Mouse (Mus musculus) frontal cortex, adult (tissue): Measurements from ENCODE around the gene Sgo2a.
A peak's percentile ranks its signal among the peaks of the same experiment; 100 is the strongest.
"Not testable (repeated sequence)": the region's sequence is repeated elsewhere in the genome, so short reads cannot be mapped to it uniquely, and the experiment has no call there.

Experiments
- ATAC-seq: cut with Nextera tagmentation; 2 replicates; pipeline ENCODE4 v1.9.2; 2017; ENCODE audit warnings: mild to moderate bottlenecking, moderate library complexity, mixed read lengths; ENCODE audit not compliant: low TSS enrichment

Sgo2a gene

GRCm38 (mm10) chr1:58031160-58031769 is 35.5 kb downstream of the Sgo2a start:
- peak; percentile 73 for ATAC-seq

GRCm38 (mm10) chr1:58037306-58037705 is 41.5 kb downstream of the Sgo2a start:
- not testable (repeated sequence) for ATAC-seq

DNA sequence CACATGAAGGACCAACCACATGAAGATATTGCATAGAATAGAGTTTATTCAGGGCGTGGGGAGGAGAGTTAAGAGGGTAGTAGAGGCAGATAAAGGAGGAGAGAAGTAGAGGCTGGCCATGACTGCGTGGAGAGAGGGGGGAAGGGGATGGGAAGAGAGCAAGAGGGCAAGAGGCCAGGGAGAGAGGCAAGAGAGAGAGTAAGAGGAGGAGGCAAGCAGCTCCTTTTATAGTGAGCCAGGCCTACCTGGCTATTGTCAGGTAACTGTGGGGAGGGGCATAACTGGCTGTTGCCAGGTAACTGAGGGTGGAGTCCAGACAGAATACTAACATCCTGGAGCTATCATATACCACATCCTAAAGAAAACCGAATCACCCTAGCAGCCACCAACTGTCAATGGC is 49.3 kb downstream of the Sgo2a start:
- no peak for ATAC-seq

DNA sequence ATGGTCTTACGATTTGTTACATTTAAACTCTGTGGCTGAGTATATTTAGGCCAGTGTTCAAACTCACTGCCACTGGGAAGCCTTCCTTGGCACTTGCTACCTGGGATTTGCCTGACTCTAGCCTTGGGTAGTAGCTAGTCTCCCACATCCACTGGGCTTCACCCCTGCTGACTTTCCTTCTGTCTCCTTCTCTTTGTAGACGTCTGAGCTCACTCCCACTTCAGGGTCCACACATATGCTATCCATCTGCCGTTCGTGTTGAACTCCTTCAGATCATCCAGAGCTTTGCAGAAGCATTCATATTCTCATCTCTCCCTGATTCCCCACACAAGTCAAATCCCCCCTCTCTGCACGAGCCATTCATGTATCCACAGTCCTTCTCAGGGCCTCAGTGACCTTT is 49.8 kb downstream of the Sgo2a start:
- peak; percentile 42 for ATAC-seq

DNA sequence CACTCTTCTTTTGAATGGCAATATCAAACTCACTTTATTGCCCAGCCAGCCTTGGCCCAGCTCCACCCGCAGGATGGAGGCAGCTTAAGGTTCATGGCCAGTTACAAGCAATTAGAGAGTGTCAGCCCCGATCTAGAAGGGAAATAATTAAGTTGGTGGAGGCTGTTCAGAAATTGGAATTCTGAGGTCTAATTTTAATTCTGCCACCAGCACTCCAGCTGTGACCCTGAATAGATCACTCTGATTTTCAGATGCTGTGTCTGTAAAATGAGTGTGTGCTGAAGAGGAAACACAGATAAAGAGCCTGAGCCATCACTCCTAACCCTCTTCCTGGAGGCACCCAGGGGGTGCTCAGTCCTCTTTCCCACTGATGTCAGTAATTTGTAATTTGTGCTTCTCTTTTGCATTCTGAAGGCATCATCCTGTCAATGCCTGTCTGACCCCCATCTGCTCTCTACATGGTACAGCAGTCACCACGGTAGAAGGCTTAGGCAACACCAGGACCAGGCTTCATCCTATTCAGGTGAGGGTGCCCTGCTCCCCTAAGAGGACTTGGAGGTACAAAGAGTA is 51.0 kb downstream of the Sgo2a start:
- no peak for ATAC-seq

DNA sequence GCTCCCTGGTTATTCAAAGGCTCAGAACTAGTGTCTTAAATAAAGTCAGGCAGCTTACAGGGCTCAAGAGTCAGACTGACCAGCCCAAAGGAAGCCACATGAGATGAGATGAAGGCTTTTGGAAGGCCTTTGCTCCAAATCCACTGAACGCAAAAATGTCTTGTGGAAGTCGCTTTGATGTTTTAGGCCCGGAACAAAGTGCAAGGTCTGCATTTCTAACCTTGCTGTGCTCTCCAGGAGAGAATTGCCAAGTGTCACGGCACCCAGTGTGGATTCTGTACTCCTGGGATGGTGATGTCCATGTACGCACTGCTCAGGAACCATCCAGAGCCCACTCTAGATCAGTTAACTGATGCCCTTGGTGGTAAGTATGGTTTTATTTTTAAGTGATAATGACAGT is 53.4 kb downstream of the Sgo2a start:
- ATAC-seq = no peak

GRCm38 (mm10) chr1:58055598-58055997 is 59.8 kb downstream of the Sgo2a start:
- no peak for ATAC-seq

GRCm38 (mm10) chr1:58056074-58056807 is 60.5 kb downstream of the Sgo2a start:
- ATAC-seq = no peak

DNA sequence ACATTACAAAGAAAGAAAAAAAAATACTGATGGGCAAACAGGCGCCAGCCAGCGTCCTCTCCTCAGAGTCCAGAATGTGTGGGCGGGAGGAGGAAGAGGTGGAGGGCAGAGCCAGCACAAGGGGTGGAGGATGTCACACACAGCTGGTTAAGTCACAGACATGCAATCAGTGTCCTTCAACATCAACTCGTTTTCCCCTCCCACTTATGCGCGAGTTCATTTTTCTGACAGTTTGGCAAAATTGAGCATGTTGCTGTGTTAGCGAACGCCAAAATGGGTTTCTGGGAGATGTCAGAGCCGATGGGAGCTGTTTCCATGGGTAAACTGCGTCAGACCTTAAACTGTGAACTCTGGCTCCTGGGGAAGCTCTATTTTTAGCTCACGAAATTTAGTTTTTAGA is 61.2 kb downstream of the Sgo2a start:
- 0 out of 2 replicates have a peak, but pooled peaks have one; percentile 4 for ATAC-seq

GRCm38 (mm10) chr1:58058846-58059245 is 63.1 kb downstream of the Sgo2a start:
- no peak for ATAC-seq

- ATAC-seq = no peak
These were observed 66.4 kb downstream of the Sgo2a start for GRCm38 (mm10) chr1:58062131-58062530.

DNA sequence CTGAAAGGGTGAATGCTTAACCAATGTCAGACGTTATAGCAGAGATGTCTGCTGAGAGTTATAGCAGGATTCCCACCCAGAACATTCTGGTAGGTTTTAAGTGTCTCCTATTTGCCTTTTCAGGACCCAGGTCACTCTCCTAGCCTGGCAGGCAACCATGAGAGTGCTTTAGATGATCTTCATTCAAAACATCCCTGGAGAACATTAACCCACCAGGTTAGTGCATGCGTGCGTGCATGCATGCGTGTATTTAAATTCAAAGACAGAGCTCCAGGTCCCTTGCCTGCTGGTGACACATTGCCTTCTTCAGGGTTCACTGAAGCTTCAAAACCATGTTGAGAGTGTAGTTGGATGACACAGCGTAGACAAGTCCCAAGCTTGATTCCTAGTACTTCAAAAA is 69.4 kb downstream of the Sgo2a start:
- ATAC-seq = no peak

GRCm38 (mm10) chr1:58065606-58066005 is 69.8 kb downstream of the Sgo2a start:
- ATAC-seq = no peak

- no peak for ATAC-seq
These were observed 73.4 kb downstream of the Sgo2a start for GRCm38 (mm10) chr1:58069181-58069580.

- peak; percentile 55; the same call in 1 of the 2 replicates for ATAC-seq
These were observed 74.3 kb downstream of the Sgo2a start for GRCm38 (mm10) chr1:58070091-58070490.

- ATAC-seq = no peak
These were observed 75.2 kb downstream of the Sgo2a start for GRCm38 (mm10) chr1:58071006-58071405.

DNA sequence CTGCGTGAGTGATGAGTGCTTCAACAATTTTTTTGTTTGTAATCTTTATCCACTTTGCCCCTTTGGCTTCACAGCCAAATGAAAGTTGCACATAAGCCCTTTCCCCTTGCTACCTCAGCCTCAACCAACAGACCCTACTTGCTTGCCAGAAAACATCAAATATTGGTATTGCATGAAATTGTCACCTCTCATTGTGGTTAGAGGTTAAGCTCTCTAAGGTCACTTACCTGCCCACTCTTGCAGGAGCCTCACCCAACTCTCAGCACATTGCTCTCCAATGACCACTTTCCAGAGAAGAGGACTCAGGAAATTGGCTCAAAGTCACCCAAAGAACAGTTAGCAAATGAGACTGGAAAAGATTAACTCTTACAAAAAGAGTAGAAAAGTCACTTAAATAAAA is 75.7 kb downstream of the Sgo2a start:
- no peak for ATAC-seq

DNA sequence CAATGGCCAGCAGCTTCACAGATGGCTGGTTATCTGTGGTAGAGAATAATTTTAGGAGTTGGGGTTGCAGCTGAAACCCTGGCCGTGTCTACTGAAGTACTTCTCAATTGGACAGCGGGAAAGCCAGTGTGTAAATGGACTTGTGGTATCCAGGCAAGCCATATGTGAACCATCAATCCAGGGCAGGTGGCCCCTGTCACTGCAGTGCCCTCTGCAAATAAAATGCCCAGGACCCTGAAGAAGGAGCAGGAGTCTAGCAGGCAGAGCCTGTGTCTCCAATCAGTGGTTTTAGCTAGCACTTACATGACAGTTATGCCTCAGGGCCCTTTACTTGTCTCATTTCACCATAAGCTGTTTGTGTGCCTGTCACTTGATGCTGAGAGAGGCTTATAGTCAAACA is 76.6 kb downstream of the Sgo2a start:
- ATAC-seq = no peak

GRCm38 (mm10) chr1:58072991-58073730 is 77.4 kb downstream of the Sgo2a start:
- ATAC-seq = no peak

DNA sequence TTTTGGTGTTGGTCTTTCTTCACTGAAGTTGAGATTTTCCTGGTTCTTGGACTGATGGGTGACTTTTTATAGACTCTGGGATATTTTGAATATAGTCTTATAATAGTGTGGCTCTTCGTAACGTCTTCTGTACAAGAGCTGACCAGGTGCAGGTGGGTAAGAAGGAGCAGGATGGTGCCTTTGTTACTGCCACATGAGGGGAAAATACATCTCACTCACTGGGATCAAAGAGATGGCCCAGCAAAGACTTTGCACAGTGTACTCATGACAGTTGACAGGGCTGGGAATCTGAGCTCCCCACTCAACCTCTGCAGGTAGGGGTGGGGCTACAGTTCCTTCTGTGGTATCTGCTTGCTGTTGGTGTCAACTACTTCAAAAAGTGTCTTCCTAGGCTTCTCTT is 78.5 kb downstream of the Sgo2a start:
- ATAC-seq = no peak
